Mouse (Mus musculus) lung, postnatal 0 days (tissue): ENCODE results near the gene Abtb2. TPM values are rescaled to one million over a fixed set of nuclear protein-coding genes. Genes with fewer than 3 reads are reported as not detected.

Source experiments
- ATAC-seq: fragments of 200-750 bp; cut with Nextera tagmentation; 2 replicates; pipeline ENCODE4 v1.8.0; 2017; ENCODE audit warnings: moderate library complexity
- DNase-seq: peaks from one replicate; pipeline ENCODE4 v3.0.0-alpha.2; 2016; ENCODE audit warnings: low spot score
- H3K27ac ChIP-seq: fragments of 300-500 bp; sonication (generic); 2 replicates; pipeline ENCODE4 v1.5.1; 2014; ENCODE audit warnings: antibody characterized with exemption, mild to moderate bottlenecking, low read length, mixed read lengths
- H3K27me3 ChIP-seq: fragments of 300-500 bp; sonication (generic); replicated peaks from 2 replicates; pipeline ENCODE4 v1.6.1; 2014; ENCODE audit warnings: low read length, mixed read lengths; ENCODE audit not compliant: insufficient read depth
- H3K36me3 ChIP-seq: fragments of 300-500 bp; sonication (generic); 2 replicates; pipeline ENCODE4 v1.6.1; 2014; ENCODE audit warnings: low read length, mixed read lengths; ENCODE audit not compliant: insufficient read depth
- H3K4me1 ChIP-seq: fragments of 300-500 bp; sonication (generic); 2 replicates; pipeline ENCODE4 v1.6.1; 2014; ENCODE audit warnings: antibody characterized with exemption, low read depth, low read length, mixed read lengths; ENCODE audit not compliant: insufficient read depth
- H3K4me2 ChIP-seq: fragments of 300-500 bp; sonication (generic); replicated peaks from 2 replicates; pipeline ENCODE4 v1.6.1; 2014; ENCODE audit warnings: low read depth, mild to moderate bottlenecking, low read length, moderate library complexity, mixed read lengths
- H3K4me3 ChIP-seq: fragments of 300-500 bp; sonication (generic); 2 replicates; pipeline ENCODE4 v1.5.1; 2014; ENCODE audit warnings: low read depth, low read length
- H3K9ac ChIP-seq: fragments of 300-500 bp; sonication (generic); replicated peaks from 2 replicates; pipeline ENCODE4 v1.6.1; 2014; ENCODE audit warnings: low read depth, mild to moderate bottlenecking
- H3K9me3 ChIP-seq: fragments of 300-500 bp; sonication (generic); 2 replicates; pipeline ENCODE4 v1.6.1; 2016; ENCODE audit warnings: low read length, mixed read lengths
- CTCF ChIP-seq: IDR thresholded peaks from 2 replicates; pipeline ENCODE4 v1.5.1; 2016; ENCODE audit warnings: antibody characterized with exemption, mild to moderate bottlenecking
- EP300 ChIP-seq: IDR thresholded peaks from 2 replicates; pipeline ENCODE4 v1.6.1; 2016; ENCODE audit warnings: antibody characterized with exemption, mild to moderate bottlenecking, control low read depth
- WGBS: fragments of 180-500 bp; shearing (Covaris S2); extraction: QIAGEN DNeasy Blood & Tissue Kit; methylation state at CpG from one replicate; pipeline ENCODE4 v1.1.7; 2014; 5-methylcytosine and 5-hydroxymethylcytosine counted together
- polyA plus RNA-seq: library from polyadenylated mRNA; unstranded; fragments of >200 nt; fragmentation: Nextera tagmentation; extraction: Ambion mirVana; gene quantifications from 2 replicates; pipeline ENCODE4 v1.2.1, GENCODE M21; 2015

Abtb2 gene
- polyA plus RNA-seq, 1 experiment from 2014 or later = 3.6 TPM

GRCm38 (mm10) chr2:103690425-103690824, 124.3 kb downstream of the Abtb2 start:
- H3K36me3 ChIP-seq = no peaks in the 10 kb centered on the region
- H3K9me3 ChIP-seq = no peaks in the 10 kb centered on the region
- H3K27ac ChIP-seq = no peak overlapping the region
- no peak overlapping the region for H3K9ac ChIP-seq
- H3K4me2 ChIP-seq = no peak overlapping the region
- 47% methylated on average over 6 of the region's 6 CpGs for WGBS
- H3K4me1 ChIP-seq = peaks cover 3% of the 10 kb centered on the region; the same call in 1 of the 2 replicates
- no peaks in the 10 kb centered on the region for H3K27me3 ChIP-seq
- TF ChIP-seq CTCF (no peak), EP300 (0 out of 2 replicates have a peak, but pooled peaks have one; percentile 39)
- DNase-seq (peak; percentile 44), ATAC-seq (peak; percentile 83)
- no peak overlapping the region for H3K4me3 ChIP-seq

GRCm38 (mm10) chr2:103690828-103691227, 124.7 kb downstream of the Abtb2 start:
- H3K36me3 ChIP-seq = no peaks in the 10 kb centered on the region

GRCm38 (mm10) chr2:103691278-103691677, 125.2 kb downstream of the Abtb2 start:
- H3K4me3 ChIP-seq = no peak overlapping the region
- no peak overlapping the region for H3K9ac ChIP-seq
- H3K36me3 ChIP-seq = no peaks in the 10 kb centered on the region
- ATAC-seq (no peak), DNase-seq (no peak)
- WGBS = 85% methylated on average over 1 of the region's 1 CpGs
- H3K4me2 ChIP-seq = no peak overlapping the region
- peaks cover 3% of the 10 kb centered on the region; the same call in 1 of the 2 replicates for H3K4me1 ChIP-seq
- no peak overlapping the region for H3K27ac ChIP-seq
- TF ChIP-seq EP300 (no peak), CTCF (no peak)
- H3K27me3 ChIP-seq = no peaks in the 10 kb centered on the region
- H3K9me3 ChIP-seq = no peaks in the 10 kb centered on the region

More at GRCm38 (mm10) chr2:103690828-103691227, 124.7 kb downstream of the Abtb2 start:
- WGBS = 58% methylated on average over 5 of the region's 5 CpGs
- TF ChIP-seq CTCF = no peak
- no peak for TF ChIP-seq EP300
- Histone ChIP-seq H3K4me1 (peaks cover 3% of the 10 kb centered on the region; the same call in 1 of the 2 replicates), H3K27ac (no peak overlapping the region), H3K9ac (no peak overlapping the region), H3K27me3 (no peaks in the 10 kb centered on the region), H3K4me2 (no peak overlapping the region), H3K4me3 (no peak overlapping the region), H3K9me3 (no peaks in the 10 kb centered on the region)
- no peak for DNase-seq
- no peak for ATAC-seq

GRCm38 (mm10) chr2:103692810-103693209, 126.7 kb downstream of the Abtb2 start:
- H3K9ac ChIP-seq = no peak overlapping the region
- no peak for TF ChIP-seq CTCF
- H3K36me3 ChIP-seq = no peaks in the 10 kb centered on the region
- no peak overlapping the region for H3K4me2 ChIP-seq
- no peaks in the 10 kb centered on the region for H3K27me3 ChIP-seq
- H3K4me3 ChIP-seq = no peak overlapping the region
- H3K4me1 ChIP-seq = peaks cover 3% of the 10 kb centered on the region; the same call in 1 of the 2 replicates
- 57% methylated on average over 1 of the region's 1 CpGs for WGBS
- DNase-seq (no peak), ATAC-seq (no peak)
- no peak overlapping the region for H3K27ac ChIP-seq
- H3K9me3 ChIP-seq = no peaks in the 10 kb centered on the region

GRCm38 (mm10) chr2:103694777-103695563, 128.9 kb downstream of the Abtb2 start:
- Histone ChIP-seq H3K36me3 (no peaks in the 10 kb centered on the region), H3K4me3 (no peak overlapping the region), H3K4me2 (no peak overlapping the region), H3K27me3 (no peaks in the 10 kb centered on the region), H3K9me3 (no peaks in the 10 kb centered on the region), H3K4me1 (peaks cover 3% of the 10 kb centered on the region; the same call in 1 of the 2 replicates), H3K9ac (no peak overlapping the region), H3K27ac (no peak overlapping the region)
- ATAC-seq (no peak), DNase-seq (no peak)
- 88% methylated on average over 4 of the region's 4 CpGs for WGBS
- TF ChIP-seq EP300 = no peak
- no peak for TF ChIP-seq CTCF

- H3K9me3 ChIP-seq = no peaks in the 10 kb centered on the region
- H3K27ac ChIP-seq = no peak overlapping the region
- H3K27me3 ChIP-seq = no peaks in the 10 kb centered on the region
- no peak overlapping the region for H3K4me2 ChIP-seq
- no peaks in the 10 kb centered on the region for H3K4me1 ChIP-seq
- WGBS = 54% methylated on average over 3 of the region's 3 CpGs
- no peak for TF ChIP-seq EP300
- TF ChIP-seq CTCF = no peak
- ATAC-seq = peak; percentile 76
- peak; percentile 62 for DNase-seq
- H3K9ac ChIP-seq = no peak overlapping the region
- no peak overlapping the region for H3K4me3 ChIP-seq
- H3K36me3 ChIP-seq = no peaks in the 10 kb centered on the region; the same call in 1 of the 2 replicates
These were observed 130.1 kb downstream of the Abtb2 start for GRCm38 (mm10) chr2:103696177-103696576.
